Mouse (Mus musculus) CD4-positive helper T cell, adult 2 months (primary cell): ENCODE data around the gene Syn1.

ENCODE experiments used
- DNase-seq: peaks from one replicate; pipeline ENCODE4 v3.0.0-alpha.2; 2012; ENCODE audit warnings: low read depth, missing footprints, low spot score

The Syn1 gene

DNA sequence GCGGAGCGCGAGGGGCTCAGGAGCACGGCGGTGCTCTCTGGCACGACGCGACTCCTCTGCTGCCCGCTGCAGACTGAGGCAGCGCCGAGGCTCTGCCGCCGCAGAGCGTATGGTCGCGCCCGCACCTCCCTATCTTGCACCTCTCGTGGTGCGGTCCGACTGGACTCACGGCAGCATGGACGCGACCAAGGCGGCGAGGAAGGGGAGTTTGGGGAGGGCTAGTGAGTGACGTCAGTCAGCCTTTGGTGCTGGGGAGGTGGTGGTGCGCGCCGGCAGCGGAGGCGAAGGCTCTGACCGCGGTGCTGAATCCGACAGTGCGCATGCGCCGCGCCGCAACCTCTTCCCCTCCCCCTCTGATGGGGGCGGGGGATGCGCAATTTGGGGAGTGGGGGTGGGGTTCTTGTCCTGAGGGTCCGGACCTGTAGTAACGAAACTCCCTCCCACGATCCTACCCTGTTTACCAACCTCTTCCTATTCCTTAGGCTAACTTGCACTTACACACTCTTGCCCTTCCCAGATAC lies at the start of gene Syn1:
TSS of gene Syn1 (minus strand) at position 161 of the 521 bp plus-strand sequence.
- DNase-seq: peak; percentile 87

DNA sequence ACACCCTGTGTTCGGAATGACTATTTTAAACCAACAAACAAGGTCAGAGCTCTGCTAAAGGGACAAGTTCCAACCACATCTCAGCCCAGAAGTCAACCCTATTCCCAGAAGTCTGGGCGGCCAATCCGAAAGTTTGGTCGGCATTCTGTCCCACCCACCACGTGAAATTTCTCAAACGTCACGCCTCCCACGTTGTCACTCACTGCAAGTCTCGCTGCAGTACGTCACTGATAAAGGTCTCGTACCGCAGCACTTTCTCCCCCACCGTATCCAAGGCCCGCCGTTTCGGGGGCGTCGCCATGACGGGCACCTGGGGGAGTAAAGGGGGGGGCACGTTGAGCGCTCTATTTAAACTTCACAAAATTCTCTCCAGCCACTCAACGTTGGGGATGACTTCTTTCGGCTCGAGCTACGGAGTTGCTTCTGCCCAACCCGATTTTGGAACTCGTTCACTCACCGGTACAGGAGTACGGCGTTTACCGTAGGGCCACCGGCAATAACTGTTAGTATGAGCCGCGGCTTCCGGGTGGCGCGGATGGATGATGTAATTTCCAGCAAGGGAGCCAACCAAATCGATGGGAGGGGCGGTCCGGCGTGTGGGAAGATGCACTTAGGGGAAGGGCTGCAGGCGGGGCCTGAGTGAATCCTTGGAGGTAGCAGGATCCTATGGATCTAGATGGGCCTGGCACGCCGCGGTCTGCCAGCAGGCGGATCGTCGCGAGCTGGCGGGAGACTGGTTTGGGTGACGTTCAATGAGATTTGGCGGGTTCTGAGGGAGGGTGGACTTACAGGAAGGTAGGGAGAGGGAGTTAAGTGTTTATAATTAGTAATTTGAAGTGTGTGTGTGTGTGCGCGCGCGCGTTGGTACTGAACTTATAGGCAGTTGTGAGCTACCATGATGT lies 40.9 kb upstream of the Syn1 start, which contains the start of gene Uxt:
TSS of gene Uxt (minus strand) at position 541 of the 902 bp plus-strand sequence.
- peak; percentile 91 for DNase-seq

DNA sequence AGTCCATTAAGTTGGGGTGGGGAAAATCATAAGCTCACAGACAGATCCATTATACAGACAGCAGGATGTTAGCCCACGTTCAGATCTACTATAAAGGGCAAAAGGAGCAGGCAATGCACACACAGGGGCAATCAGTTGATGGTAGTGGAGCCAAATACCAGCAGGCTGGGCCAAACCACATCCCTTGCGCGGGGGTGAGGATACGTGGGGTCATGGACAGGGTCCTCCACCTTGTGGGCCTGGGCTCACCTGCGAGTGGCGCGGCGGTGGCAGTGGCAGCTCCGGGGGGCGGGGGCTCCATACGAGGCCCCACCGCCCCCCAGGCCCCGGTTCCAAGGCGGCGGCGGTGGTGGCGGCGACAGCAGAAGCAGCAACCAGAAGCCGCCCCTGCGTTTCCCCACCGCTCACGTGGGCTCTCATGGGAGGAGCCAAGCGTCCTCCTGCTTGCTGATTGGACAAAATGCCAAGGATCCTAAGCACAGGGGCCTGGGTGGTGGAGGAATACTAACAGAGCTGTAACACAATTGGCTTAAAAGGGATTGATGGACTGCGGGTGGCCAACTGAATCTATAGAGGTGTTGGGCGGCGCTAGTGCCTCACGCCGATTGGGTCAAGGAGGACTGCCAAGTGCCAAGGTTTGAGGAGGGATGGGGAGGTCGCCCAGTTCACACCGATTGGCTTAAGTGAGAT lies 29.5 kb upstream of the Syn1 start, which contains the start of gene Elk1:
TSS of gene Elk1 (minus strand) at position 418 of the 690 bp plus-strand sequence.
- peak; percentile 92 for DNase-seq

DNA sequence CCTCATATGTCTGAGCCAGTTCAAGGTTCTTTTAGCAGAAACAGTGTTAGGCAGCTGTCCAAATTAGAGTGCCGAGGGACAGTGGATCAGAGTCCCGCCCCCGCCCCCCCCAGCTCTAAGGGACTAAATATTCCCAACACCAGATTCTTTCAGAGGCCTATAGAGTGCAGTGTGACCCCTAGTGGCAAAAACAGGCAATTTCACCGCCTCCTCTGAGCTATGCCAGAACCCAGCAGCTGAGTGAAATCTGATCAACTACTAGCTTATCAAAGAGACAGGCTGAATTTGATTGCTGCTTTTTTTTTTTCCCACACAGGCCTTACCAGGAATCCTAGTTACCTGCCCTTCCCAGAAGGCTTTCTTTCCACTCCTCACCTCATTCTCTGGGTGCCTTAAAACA lies 25.3 kb upstream of the Syn1 start:
- peak; percentile 44 for DNase-seq

DNA sequence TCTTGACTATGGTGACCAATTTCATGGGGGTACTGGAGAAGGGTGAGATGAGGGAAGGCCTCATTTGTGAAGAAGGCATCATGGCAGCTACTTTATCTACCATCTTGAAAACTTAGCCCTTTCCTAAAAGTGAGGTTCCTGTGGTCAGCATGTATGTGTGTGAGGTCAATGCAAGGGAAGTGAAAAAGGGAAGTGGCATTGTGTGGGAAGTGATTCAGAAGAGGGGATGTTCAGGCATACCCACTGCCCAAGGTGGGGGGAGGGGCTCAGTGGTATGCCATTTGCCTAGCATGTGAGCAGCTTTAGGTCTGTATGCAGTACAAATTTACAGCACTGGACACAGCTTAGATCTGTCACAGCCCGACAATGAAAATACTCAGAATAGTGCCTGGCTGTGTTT lies 11.2 kb upstream of the Syn1 start:
- no peak for DNase-seq

DNA sequence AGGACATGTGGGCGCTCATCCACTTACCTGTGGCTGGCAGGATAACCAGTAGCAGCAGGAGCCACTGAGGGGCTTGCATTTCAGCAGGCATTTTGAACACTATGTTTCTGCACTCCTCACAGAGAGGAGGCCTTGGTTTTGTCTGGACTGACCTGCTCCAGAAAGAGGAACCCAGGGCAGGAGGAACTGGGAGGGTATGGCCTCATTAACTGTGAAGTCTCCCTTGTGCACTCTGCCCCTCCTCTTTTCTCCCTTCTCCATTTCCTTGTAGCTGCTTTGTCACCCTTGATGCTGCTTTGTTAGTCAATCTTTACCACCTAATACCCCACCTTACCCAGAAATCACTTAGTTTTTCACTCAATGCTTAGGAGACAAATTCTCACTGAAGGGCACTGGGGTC lies 10.6 kb upstream of the Syn1 start, which contains the start of gene Cfp:
TSS of gene Cfp (minus strand) at position 192 of the 400 bp plus-strand sequence.
- no peak for DNase-seq

DNA sequence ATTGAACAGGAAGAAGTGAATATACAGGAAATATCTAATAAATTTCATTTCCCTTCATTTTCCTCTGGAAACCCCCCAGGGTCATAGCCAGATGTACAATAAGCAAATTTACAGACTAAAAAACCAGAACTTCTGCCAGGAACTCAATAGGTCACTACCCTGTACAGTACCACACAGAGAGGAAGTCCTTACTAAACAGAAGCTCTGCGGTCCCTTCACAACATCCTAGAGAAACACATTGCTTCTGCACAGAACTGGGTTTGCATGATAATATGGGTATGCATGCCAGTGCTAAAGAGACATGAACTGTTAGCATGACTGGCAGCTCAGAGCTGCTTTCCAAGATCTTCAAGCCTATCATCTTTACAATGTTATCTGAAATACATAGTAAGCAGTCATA lies 9.1 kb upstream of the Syn1 start:
- no peak for DNase-seq

DNA sequence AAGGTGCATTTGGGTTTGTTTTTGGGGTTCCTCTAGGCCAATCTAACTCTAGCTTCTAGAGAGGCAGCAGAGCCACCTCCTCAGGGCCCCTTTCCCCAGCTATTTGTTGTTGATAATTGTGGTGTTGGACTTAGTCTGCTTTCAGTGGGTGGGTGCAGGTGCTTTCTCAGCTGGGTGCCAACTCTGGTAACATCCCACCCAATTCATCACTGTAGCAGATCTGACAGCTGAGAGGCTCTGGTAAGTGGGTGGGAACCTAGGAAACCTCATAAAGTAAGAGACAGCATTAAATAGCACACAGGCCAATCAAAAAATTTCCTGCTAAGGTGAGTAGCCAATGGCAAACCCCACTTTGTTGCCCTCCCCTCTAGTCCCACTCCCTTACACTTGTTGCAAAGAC lies 4.2 kb upstream of the Syn1 start:
- DNase-seq: no peak

DNA sequence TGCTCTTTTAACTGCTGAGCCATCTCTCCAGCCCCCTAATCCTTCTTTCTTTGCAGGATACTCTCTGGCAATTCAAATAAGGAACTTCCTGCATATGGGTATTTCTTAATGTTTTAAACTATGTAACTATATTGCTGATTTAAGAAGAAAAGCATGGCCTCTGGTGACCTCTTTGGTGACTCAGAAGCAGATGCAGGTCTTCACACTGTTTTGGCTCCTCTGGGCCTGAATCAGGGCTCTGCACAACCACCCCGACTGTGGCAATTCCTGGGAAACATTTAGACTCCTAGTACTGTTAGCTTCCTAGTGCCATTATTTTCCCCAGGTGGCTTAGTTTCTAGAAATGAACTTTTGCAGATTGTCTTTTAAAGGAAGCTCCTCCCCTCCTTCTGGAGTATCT lies 2.7 kb upstream of the Syn1 start:
- no peak for DNase-seq

DNA sequence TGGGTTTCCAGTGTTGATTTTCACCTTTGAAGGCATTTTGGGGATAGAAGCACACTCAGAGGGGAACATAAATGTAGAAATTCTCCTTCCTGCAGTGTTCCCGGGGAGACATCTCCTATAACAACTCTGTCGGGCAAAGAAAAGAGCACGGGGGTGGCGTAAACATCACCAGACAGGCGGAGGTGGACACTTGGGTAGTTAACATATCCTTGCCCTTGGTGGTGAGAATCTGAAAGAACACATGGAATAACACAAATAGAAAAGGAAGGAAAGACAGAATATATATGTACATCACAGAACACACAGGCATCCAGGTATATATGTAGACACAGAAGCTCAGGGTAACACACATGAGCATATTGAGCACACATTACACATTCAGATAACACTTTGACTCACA lies 562 bp upstream of the Syn1 start:
- no peak for DNase-seq

DNA sequence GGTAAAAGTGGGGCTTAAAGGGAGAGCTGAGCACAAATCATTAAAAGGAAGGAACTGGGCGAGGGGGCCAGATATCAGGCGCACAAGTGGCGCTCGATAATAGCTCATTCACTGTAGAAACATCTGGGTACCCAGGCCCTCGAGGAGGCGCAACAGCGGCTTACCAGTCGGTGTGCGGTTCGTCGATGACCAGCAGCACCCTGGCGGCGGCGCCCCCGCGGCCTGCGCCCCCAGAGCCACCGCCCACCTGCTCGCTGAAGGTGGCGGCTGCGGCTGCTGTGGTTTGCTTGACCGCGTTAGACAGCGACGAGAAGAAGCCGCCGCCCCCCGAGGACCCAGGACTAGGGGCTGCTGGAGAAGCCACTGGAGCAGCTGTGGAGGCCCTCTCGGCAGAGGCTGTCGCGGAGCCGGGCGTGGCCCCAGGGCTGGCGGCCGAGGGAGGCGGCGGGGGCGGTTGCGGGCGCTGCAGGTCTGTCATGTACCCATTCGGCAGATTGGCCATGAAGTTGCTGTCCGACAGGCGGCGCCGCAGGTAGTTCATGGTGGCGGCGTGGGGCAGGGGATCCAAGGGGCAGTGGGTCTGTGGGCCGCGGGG lies 458 bp downstream of the Syn1 start:
- no peak for DNase-seq

DNA sequence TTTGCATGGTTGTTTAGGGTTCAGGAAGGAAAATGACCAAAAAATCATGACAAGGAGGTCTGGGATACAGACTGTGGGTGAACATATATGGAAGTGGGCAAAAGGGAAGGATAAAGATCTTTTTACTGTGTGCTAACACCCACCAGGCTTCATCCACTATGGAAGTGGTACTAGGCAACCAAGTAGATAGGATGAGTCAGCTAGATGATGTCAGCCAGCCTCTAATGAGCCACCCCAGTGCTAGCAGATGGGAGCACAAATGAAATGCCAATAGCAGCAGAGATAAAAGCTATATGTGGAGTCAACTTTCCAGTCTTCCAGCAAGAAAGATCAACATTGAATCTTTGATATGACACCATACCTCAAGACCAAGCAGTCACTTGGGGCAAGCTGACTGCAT lies 5.7 kb downstream of the Syn1 start:
- DNase-seq: no peak

DNA sequence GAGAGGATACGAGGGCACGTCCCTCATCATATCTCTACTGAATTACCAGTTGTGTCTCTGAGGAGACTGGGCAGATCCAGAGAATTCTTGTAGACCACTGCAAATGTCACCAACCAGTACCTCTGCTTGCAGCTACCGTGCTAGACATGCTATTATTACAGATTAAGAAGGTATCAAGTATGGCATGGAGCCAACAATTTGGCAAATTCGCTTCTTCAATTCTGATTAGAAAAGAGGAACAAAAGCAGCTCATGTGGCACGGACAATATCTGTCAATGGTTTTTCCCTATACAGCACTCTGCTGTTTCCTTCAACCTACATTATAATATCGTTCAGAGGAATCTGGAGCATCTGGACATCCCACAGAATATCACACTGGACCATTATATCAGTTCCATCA lies 7.1 kb downstream of the Syn1 start:
- DNase-seq: no peak

DNA sequence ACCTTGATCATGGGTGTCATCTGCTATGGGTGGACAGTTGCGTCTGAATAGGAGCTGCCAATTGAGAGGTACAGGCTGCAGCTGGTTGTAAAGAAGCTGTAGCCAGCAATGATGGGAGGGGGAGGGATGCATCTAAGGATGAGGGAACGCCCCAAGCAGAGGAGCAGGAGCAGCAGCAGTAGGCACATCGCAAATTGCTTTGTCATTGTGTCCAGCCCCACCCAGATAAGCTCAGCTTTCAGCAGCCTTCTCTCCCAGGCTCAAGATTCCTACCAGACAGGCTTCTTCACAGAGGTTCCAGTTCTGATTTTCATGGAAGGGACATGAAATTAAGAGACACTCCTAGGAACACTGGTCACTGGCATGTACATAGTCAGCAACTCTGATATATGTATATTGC lies 10.7 kb downstream of the Syn1 start:
- DNase-seq: no peak

DNA sequence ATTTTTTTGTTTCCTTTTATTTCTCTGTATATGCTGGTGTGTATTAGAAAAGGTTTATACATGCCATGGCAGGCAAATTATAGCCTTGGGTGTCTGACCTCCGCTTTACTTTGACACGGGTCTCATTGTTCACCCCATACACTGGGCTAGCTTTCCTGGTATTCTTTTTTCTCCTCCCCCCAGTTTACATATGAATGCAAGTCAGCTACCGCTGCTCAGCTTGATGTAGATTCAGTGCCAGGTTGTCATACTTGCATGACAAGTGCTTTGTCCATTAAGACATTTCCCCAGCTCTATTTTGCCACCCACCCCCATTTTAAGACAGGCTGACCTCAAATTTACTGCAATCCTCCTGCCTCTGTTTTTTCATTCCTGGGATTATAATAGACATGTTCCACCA lies 45.6 kb downstream of the Syn1 start:
- DNase-seq: no peak

DNA sequence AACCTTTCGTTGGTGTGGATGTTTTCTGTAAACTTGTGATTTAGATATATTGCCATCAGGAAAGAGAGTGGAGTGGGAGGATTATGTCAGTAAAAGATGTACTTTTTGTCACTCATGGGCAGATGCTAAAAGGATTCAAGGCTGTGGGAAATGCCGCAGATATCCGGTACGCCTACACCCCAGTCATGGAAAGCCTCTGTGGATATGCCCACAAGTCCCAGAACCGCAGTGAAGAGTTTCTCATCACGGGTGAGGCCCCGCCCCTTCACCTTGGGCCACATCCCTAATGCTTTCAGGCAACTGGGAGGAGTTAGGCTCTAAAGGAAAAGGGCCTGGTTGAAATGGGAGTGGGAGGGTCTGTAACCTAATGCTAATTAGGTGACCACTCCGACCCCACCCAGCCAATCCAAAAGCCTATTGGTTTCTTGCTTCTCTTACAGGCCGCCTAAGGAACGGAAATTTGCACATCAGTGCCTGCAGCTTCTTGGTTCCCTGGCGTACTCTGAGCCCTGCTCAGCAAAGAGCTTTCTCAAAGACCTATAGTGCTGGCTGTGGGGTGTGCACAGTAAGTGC lies 47.8 kb downstream of the Syn1 start:
- DNase-seq: no peak

DNA sequence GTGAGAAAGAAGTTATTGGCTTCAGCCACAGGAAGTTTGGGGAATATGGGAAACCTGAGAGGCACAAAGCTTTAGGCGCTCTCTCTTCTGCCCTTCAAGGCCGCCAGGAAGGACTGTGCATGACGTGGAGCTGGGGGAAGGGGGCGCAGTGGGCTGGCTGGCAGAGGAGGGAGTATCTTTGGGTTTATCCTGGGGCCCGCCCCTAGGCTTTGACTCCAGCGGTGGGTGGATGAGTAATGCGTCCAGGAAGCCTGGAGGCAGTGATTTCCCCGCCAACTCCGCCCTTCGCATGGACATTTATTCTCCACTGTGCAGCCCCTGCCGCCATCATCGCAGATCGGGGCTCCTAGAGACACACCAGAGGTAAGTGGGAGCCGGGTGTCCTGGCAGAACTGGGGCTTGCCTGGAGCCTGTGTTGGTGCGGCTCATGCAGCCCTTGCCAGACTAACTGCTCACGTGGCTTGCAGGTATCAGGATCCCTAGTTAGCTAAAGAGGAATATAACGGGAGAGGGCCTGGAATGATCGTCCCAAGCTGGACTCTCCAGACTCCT lies 50.8 kb downstream of the Syn1 start, which contains the start of gene Timp1:
TSS of gene Timp1 (plus strand) at position 205 of the 552 bp plus-strand sequence.
- no peak for DNase-seq

DNA sequence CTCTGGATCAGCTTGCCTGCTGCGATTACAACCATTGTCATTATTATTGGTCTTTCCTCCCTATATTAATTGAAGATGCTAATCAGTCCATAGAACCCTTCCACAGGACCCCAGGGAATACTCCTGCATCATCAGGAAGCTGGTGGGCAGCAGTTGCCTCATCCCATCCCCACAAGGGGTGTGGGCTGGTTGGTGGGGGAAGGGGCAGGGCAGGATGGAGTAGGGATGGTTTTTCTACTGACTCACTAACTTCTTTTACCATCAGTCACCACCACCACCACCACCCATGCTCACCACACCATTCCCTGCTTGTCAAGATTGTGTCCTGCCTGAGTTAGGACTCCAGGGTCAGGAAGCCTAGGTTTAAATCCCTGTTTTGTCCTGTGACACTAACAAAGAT lies 51.6 kb downstream of the Syn1 start:
- DNase-seq: no peak

DNA sequence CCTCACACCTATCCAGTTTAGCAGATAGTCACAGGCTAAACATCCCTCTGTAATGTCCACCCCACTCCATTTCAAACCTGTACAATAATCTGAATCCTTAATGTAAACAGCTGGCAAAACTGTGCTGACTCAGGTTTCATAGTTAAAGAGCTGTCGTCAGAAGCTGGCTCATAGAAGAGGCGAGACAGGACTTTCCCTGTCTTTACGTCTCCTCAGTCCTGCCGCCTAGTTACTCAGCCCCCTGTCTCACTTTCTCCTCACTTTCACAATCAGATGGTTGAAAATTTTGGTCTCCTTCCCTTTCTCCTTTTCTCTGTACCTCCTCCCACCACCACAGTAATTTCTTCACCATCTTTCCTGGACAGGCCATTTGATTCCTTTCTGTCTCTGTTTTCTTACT lies 52.7 kb downstream of the Syn1 start:
- no peak for DNase-seq

DNA sequence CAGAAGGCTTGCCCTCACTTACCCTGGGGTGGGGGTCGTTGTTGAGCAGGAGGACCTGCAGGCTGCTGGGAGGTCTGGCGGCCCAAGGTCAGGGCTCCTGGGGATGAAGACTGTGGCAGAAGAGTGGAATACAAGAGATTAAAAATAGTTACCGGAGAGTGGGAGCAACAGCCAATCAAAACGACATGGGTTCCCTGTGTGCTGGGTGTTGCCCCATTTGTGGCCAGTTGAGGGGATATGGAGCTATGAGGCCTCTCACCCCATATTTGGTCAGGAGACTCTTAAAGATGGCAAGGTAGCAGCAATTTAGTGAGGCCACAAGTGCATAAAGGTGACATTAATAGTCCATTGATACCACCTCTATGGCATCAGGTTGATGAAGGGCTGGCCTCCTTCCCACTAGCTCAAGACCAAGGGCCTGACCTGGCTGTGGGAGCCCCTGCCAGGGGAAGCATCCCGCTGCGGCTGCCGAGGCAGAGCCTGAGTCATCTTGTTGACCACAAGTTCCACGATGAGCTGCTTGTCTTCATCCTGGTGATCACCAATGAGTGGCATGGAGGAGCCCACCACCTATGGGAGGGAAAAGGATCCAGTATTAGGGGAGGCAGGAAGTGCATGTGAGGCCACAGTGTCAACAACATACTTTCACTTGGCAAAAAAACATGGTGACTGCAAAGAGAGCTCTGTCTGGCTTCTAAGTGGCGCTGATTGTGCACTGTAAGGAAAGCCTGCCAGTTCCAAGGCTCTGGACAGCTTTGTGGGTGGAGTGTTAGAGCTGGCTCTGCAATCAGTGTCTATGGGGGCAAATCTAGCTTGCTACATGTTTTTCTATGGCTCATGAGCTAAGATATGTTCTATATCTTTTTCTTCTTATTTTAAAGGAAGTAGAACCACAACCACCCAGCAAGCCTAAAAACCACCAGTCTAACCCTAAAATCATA lies 57.4 kb downstream of the Syn1 start:
- DNase-seq: no peak
